Mouse (Mus musculus): ENCODE results near the gene Rps18.

Rps18 gene

GRCm38 (mm10) chr17:33902491-33902890 lies 53.3 kb downstream of the Rps18 start:
- DNase-seq: no peak

GRCm38 (mm10) chr17:33902079-33902478 lies 53.7 kb downstream of the Rps18 start:
- DNase-seq: no peak
